Mouse (Mus musculus) MN1 (cell line): Measurements from ENCODE around the gene Hspb6.

Source experiments
- DNase-seq: peaks from one replicate; pipeline ENCODE4 v3.0.0-alpha.2; 2016; ENCODE audit warnings: low spot score

The Hspb6 gene

GRCm38 (mm10) chr7:30552102-30553020, at the start of gene Hspb6, which contains the start of gene Proser3:
TSS of gene Hspb6 (plus strand) at chr7:30552178.
TSS of gene Proser3 (minus strand) at chr7:30552299.
- peak; percentile 98 for DNase-seq

DNA sequence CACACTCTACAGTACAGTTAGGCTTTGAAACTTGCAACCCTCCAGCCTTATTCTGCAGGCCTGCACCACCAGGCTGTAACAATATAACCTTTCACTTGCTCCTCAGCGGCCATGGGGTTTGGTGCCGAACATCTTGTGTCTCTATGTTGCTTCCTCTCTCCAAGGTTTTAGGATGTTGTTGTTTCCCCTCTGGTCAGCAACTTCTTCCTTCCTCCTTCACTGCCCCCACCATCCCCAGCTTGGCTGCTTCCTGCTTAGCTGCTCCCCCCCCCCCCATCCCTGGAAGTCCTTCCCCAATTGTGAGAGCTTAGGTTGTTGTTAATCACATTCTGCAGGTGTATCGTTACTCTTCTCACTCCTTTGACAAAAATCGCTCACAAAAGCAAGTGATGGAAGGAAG, 43.9 kb upstream of the Hspb6 start:
- no peak for DNase-seq

DNA sequence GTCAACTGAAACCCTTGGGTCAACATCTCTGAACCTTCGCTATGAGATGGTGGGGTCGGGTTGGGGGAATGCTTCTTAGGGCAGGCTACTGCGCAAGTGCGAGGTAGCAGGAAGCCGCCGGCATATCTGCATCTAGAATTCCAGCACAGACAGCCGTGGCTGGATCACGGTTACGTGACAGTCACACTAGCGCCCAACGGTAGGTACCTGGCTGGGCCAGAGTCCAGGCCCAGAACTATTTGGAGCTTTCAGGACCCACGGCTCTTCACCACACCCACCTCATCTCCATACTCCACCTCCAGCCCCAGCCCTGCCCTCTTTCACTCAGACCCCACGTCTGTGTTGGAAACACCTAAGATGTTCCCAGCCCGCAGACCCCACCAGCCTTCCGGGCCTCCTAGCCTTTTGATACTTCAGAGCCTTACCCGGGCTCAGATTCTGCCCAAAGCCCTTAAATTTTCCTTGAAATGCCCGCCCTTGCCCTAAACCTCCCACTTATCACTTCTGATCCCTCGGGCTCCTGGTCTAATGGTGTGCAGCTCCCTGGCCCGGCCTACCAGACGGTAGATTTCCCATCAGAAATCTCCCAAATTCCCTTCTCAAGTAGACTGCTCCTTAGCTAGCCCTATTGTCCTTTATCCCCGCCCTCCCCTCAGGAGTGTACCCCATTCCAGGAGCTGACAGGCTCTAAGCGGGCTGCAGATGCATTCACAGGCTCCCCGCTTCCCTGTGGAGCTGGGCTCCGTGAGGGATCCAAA, 36.8 kb upstream of the Hspb6 start:
- DNase-seq = no peak

DNA sequence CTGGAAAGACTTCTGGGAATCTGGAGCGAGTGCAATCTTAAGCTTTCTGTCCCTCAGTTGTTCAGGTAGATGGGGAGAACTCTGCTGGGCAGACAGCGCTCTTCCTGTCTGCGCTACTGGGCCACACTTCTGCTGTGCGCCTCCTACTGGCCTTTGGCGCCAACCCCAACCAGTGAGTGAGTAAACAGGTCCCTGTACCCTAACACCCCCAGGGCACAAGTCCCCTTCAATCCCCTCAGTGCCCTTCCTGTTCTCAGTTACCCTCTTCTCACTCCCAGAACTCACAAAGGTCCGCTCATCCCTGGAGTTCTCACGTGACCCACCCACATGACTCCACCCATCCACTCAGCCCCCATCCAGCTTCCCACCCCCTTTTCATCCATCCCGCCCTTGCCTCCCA, 33.7 kb upstream of the Hspb6 start:
- DNase-seq = no peak

DNA sequence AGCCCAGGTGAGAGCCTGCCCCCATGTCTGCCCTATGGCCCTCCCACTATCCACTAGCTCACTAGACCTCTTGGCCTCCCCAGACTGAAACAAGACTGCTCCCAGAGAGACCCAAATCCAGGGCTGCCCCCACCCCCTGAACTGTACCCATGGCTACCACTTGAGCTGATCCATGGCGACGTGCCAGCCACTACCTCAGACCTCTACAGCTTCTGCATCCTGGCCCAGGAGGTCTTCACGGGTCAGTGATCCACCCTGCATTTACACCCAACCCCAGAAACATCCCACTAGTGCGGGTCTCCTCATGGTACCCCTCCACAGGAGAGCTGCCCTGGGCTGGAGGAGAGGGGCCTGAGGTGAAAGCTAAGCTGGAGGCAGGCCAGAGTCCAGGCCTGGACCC, 31.6 kb upstream of the Hspb6 start:
- peak; percentile 48 for DNase-seq

DNA sequence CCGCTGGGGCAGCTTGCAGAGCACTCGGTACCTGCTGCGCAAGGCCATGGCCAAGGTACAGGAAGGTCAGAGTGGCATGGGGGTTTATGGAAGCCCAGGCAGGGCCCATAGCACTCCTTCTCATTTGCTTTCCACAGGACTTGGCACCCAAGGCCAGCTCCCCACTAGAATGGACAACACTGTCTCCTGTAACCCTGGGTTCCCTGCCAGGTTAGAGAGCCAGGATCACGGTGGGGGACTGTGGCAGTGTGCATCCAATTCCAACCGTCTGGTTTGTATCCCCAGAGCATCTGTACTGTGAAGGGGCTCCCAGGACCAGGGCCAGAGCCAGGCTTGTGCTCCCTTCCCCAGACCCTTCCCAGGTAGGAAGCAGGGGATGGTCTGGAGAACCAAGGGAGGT, 31.1 kb upstream of the Hspb6 start:
- DNase-seq = no peak

DNA sequence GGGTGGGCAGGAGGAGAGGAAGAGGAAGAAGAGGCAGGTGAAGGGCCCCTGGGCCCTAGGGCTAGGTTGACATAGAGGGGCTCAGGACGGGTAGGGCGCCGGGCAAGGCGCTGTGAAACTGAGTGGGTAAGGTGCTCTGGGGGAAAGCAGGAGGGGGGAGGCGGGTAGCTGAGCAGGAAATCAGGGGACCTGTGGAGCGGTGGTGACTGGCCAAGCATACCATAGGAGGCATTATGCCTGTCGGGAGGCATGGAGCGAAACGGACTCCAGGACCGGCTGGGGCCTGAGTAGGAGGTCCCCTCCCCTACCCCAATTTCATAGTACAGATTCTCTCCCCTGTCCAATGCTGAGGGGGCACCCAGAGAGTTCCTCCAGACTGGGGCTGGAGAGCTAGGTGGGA, 29.1 kb upstream of the Hspb6 start:
- DNase-seq = no peak

DNA sequence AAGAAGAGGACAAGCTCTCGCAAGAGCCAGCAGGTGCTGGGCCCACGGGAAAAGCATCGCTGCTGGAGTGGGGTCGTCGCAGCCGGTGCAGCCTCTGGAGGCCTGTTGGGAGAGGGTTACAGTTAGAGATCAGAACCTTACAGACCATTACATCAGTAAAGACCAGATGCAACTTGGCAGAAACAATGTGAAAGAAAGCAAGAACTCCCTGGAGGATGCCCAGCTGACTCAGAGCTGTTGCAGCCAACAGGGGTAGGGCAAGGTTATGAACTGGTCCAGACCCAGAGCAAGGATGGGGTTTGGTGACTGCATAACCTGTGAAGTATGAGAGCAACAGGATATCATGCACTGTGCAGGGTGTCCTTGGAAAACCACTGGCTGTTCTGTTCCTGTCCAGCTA, 27.5 kb upstream of the Hspb6 start:
- peak; percentile 94 for DNase-seq

GRCm38 (mm10) chr7:30525954-30526353, 26.0 kb upstream of the Hspb6 start:
- DNase-seq = no peak

- DNase-seq = no peak
These were observed 25.6 kb upstream of the Hspb6 start for GRCm38 (mm10) chr7:30526399-30526798.

GRCm38 (mm10) chr7:30526981-30527380, 25.0 kb upstream of the Hspb6 start:
- no peak for DNase-seq

DNA sequence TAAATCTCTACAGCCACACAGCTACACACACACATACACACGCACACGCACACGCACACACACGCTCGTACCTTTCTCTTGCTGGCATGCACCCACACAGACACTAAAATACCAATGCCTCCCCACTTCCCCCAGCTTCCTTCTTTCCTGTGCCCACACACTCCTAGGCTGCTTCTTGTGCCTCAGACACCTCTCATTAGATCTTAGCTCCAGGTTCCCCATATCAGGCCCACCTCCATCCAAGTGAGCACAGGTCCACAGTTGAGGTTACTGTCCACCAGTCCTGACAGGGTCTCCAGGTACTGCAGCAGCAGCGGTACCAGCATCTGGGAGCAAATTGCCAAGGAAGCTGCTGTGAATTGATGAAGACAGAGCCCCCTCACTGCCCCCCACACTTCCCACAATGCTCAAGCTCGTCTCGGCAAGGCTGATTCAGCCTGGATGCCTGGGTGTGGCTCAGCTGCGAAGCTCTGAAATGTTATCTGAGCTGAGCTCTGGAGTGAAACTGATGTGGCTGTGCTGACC, 20.6 kb upstream of the Hspb6 start:
- DNase-seq = no peak

- DNase-seq = peak; percentile 55
These were observed 19.0 kb upstream of the Hspb6 start for GRCm38 (mm10) chr7:30532931-30533330.

- no peak for DNase-seq
These were observed 17.9 kb upstream of the Hspb6 start for GRCm38 (mm10) chr7:30533941-30534632.

DNA sequence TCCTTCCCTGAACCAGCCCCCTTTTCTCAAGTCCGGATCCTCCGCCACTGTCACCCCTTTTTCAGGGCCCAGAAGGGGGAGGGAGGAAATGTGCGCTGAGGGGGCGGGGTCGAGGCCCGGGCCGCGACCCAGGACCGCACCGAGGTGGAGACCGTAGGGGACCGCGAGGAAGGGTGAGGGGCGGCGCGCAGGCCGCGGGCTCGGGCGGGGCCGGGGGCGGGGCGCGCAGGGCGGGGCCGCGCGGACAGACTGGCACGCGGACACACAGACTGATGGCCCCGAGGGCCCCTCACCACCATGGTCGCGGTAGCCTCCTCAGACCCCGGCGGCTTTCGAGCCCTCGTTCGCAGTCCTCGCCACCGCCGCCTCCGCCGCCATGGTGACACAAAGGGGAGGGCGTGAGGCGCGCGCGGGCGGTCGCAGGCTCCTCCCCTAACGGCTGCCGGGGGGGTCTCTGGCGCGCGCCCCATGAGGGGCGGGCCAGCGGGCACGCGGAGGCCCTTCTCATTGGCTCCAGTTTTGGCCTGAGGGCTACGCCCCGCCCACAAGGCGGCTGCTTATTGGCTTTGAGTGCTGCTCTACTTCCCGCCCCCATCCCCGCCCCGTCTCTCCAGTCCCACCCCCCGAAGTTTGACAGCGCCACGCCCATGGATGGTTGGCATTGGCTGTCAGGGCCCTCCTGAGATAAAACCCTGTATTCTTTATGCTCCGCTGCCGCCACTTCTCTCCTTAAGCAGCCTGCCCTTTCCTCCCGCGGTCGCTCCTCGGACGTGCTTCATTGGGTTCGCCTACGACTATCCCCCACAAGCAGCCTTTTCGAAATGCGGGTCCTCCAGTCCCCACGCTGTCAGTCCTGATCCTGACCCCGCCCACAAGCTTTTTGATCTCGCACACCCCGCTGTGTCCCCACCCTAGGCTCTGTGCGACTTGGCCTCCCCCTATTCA, 17.1 kb upstream of the Hspb6 start, which contains the start of gene Arhgap33:
Gene Arhgap33 (minus strand): TSS at position 428 of the 945 bp plus-strand sequence.
- DNase-seq = peak; percentile 96

DNA sequence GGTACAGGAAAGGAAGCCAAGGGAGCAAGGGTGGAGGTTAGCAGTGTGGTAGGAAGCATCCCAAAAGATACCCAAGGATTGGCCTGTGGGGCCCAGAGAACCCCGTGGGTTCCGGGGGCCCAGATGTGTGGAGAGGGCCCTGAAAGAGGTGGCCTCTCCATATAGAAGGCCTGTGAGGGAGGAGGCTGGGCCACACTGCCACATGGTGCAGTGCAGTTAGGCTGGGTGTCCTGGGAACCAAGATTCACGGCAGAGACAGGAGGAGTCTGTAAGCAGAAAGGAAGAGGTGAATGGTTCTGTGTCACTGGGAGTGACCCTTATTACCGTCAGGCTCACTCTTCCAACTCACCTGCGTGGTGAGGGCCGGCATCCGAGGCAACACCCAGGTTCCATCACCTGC, 11.4 kb upstream of the Hspb6 start:
- DNase-seq = no peak

- no peak for DNase-seq
These were observed 7.7 kb upstream of the Hspb6 start for GRCm38 (mm10) chr7:30544327-30544726.

- no peak for DNase-seq
These were observed 2.1 kb upstream of the Hspb6 start for GRCm38 (mm10) chr7:30549880-30550279.

DNA sequence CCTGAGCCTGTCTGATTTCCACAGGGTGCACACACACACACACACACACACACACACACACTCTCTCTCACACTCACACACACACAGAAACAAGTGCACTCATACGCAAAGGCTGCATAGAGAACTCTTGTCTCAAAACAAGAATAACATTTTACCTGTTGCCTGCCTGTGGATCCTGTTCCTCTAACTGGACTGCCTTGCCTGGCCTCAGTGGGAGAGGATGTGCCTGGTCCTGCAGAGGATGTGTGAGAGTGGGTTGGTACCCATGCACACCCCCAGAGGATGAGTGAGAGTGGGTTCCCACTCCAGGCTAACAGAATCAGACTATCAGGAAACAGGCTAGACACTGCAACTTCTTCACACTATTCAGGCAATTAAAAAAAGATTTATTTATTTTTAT, 1.4 kb upstream of the Hspb6 start:
- no peak for DNase-seq

GRCm38 (mm10) chr7:30551445-30552101, 405 bp upstream of the Hspb6 start:
- DNase-seq = no peak
